Mouse (Mus musculus) ovary, postnatal 10 days (tissue): Measurements from ENCODE around the gene Lpcat2b.

ENCODE experiments used
- DNase-seq: peaks from one replicate; pipeline ENCODE4 v3.0.0; 2022; ENCODE audit warnings: low spot score

Gene Lpcat2b

DNA sequence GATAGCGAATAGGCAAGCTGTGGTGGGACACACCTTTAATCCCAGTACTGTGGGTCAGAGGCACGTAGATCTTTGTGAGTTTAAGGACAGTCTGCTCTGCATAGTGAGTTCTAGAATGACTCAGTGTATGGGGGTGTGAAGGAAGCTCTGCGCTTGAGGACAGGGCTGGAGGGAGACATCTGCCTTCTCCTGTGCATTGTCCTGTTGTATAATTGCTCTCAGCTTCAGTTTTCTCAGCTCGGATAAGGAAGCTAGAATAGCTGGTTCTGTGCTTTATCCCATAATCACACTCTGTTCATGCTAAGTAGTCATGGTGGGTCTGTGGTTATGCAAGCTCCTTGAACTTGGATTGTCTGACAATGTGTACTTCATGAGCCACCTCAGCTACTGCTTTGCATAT lies 17.4 kb downstream of the Lpcat2b start:
- no peak for DNase-seq

DNA sequence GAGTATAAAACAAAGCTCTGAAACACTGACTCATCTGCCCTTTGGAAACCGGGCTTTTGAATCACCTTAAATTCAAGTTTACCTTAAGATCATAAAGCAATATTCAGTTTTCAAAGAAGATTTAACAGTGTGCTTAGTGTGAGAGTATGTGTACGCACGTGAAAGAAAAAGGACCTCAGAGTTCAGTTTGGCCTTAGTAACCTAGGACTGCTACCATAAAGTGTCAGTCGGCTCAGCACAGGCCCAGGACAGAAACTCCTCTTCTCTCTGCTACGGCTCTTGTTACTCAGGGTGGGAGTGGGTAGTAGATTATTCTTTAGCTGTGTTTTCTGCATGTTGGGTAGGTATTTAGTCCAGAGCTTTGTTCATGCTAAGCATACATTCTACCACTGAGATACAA lies 18.3 kb downstream of the Lpcat2b start:
- no peak for DNase-seq

DNA sequence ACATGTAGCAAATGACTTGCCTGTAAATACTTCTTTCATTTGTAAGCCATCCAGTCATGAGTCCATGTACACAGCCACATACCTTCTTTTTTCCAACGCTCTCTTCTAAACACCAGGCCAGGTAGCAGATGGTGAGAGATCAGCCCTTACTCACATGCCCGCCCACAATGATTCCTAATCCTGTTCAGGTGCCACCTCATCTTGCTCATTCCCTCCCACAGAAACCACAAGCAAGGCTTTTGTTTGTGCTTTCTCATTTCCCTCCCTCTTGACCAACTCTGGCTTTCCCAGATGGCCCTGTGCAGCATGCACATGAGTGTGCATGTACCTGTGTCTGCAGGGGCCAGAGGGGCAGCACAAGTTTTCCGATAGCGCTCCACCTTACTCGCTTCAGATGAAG lies 18.9 kb downstream of the Lpcat2b start:
- DNase-seq, result no peak

DNA sequence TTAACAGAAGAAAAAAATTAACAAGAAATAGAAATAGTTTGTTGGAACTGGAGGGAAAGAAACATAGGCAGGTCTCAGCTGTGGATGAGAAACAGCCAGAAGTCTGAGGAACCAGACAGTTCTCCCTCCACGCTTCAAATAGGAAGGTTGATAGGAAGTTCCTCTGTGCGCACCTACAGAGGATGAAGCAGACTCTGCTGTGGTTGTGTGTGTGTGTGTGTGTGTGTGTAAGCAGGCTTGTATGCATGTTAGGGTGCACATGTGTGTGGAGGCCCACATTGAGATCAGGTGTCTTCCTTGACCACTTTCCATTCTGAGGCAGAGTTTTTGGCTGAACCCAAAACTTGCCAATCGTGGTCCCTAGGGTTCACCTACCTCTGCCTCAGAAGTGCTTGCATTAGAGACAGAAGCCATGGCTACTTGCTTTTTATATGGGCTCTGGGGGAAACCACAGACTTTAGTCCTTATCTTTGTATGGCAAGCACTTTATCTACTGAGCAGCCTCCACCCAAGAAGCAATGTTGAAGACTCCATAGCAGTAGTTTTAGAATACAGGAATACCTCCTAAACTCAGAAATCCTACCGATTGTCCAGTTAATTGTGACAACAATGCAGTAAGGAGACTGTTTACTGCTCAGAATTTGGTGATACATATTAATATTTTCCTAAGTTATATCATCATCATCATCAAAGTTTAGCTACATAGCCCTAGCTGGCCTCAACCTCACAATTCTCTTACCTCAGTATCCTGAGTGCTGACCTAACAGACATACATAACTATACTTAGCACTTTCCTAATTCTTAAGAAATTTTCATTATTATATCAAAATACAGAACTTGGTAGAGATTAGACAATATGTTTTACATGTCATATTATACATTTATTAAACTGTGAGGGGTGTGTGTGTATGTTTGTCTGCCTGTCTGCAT lies 31.1 kb downstream of the Lpcat2b start:
- DNase-seq, result no peak

DNA sequence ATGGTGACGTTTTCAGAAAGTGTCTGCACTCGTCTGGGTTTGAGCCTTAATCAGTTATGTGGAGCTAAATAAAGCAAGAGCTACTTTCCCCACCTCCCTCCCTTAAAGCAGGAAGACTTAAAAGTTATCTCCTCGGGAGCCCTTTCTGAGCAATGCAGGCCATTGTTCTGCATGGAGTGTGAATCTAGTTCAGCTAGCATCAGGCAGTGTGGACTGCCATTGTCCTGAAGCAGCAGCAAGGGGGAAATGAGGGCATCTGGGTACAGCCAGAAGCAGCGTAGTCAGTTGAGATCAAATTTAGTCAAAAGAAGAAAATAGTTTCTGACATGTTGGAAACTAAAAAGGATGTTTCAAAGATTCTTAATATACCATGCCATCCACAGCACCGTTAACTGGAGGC lies 35.2 kb downstream of the Lpcat2b start:
- no peak for DNase-seq

DNA sequence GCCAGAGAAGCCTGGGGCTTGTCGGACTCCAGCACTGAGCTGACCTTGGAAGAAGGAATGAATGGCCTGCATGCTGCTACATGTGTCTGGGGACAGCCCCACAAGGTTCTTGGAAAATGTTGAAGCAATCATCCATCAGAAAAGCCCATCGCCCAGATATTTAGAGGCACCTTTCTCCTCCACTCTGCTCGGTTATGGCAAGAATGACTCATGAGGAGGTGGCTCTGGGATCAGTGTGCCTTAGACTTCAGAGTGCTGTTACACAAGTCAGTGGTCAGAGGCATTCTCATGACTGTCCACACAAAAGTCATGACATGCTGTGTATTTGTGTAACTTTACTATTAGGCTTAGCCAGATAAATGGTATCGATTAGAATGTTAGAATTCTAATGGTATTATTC lies 35.7 kb downstream of the Lpcat2b start:
- no peak for DNase-seq

DNA sequence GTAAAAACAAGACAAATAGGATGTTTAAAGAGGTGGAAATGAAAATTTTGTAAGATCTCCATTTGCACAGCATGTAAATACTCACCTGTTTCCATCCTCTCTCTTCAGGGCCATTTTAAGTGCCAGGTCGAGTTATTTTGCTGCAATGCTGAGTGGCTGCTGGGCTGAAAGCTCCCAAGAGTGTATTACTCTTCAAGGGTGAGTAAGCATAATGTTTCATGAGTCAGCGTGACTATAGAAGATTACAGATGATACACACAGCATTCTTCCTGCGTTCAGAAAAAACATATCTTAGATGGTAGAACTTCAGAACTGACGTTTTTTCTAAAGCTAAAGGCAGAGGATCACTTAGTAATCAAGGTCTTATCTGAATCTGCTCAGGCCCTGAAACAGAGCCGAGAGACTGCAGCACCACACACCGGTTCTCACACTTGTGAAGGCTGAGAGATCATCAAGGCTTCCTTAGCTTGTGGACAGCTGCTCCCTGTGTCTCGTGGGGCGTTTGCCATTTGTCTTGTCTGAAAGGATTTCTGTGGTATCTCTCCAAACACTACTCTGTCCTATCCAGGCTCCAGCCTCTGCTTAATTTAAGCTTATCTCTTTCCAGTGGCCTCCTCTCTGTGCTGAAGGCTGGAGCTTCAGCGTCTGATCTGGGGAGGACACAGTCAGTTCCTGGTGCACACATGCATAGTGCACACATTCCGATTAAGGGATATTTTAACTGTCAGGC lies 39.4 kb downstream of the Lpcat2b start:
- no peak for DNase-seq

DNA sequence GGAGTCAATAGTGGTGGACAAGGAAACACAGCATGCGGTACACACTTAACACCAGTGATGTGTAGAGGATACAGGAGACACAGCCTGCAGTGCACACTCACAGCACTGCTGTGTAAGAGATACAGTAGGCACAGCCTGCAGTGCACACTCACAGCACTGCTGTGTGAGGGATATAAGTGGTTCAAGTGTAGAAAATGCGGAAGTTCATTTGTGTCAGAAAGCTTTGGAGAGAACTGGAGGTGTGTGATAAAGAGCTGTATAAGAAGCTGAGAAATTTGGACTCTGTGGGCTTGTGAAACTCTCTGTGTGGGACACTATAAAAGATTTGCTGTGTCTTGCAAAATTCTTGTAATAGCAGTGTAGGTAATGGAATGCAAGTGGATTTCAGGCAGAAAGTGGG lies 48.8 kb downstream of the Lpcat2b start:
- DNase-seq, result no peak
